Mouse (Mus musculus) regulatory T cell (primary cell): ENCODE measurements at regions not wholly inside any gene's neighbourhood (a gene's known extent, or its start where the extent isn't known, plus 50 kb on each side); places are given as distances from the start of the nearest gene placed in this dataset.

ENCODE experiments used
- in situ Hi-C: fragments of 300-600 bp; cut with MboI, MseI; formaldehyde crosslinking; loops from one replicate; pipeline ENCODE4 v1.15.1; 2025; ENCODE audit warnings: high pct_unique_total_duplicates

GRCm38 (mm10) chr15:5506848-5507544 is 263.0 kb upstream of the Ptger4 start:
- in situ Hi-C loops: no loop called here

GRCm38 (mm10) chr15:5507545-5507913 is 263.5 kb upstream of the Ptger4 start:
- in situ Hi-C loops: no loop called here

GRCm38 (mm10) chr15:5510056-5510455 is 266.1 kb upstream of the Ptger4 start:
- in situ Hi-C loops: loop anchor here (5.0 kb wide), 1 partner anchor 63 kb away; no protein-coding TSS in a partner anchor

- in situ Hi-C loops: loop anchor here (5.0 kb wide), 1 partner anchor 64 kb away; no protein-coding TSS in a partner anchor
Measured at GRCm38 (mm10) chr15:5511046-5511445, 267.1 kb upstream of the Ptger4 start.

- in situ Hi-C loops: loop anchor here (5.0 kb wide), 1 partner anchor 65 kb away; no protein-coding TSS in a partner anchor
Measured at GRCm38 (mm10) chr15:5512546-5512945, 268.6 kb upstream of the Ptger4 start.

GRCm38 (mm10) chr15:5513146-5513545 is 269.2 kb upstream of the Ptger4 start:
- in situ Hi-C loops: loop anchor here (5.0 kb wide), 1 partner anchor 66 kb away; no protein-coding TSS in a partner anchor

- in situ Hi-C loops: loop anchor here (5.0 kb wide), 1 partner anchor 67 kb away; no protein-coding TSS in a partner anchor
Measured at GRCm38 (mm10) chr15:5514217-5514616, 270.2 kb upstream of the Ptger4 start.

GRCm38 (mm10) chr15:5517244-5517966 is 273.4 kb upstream of the Ptger4 start:
- in situ Hi-C loops: loop anchor here (5.0 kb wide), 2 partner anchors 45 to 275 kb away; partner anchors contain the start of gene Ptger4

GRCm38 (mm10) chr15:5519552-5519951 is 275.6 kb upstream of the Ptger4 start:
- in situ Hi-C loops: loop anchor here (5.0 kb wide), 2 partner anchors 43 to 277 kb away; partner anchors contain the start of gene Ptger4

- in situ Hi-C loops: loop anchor here (5.0 kb wide), 2 partner anchors 42 to 278 kb away; partner anchors contain the start of gene Ptger4
Measured at GRCm38 (mm10) chr15:5519997-5520396, 276.0 kb upstream of the Ptger4 start.

- in situ Hi-C loops: no loop called here
Measured at GRCm38 (mm10) chr15:5528619-5529018, 284.6 kb upstream of the Ptger4 start.

- in situ Hi-C loops: no loop called here
Measured at GRCm38 (mm10) chr15:5533656-5534055, 289.7 kb upstream of the Ptger4 start.

- in situ Hi-C loops: no loop called here
Measured at GRCm38 (mm10) chr15:5537432-5537831, 293.4 kb upstream of the Ptger4 start.

GRCm38 (mm10) chr15:5539301-5539928 is 295.4 kb upstream of the Ptger4 start:
- in situ Hi-C loops: no loop called here

- in situ Hi-C loops: no loop called here
Measured at GRCm38 (mm10) chr15:5554526-5554925, 310.5 kb upstream of the Ptger4 start.

GRCm38 (mm10) chr15:5554926-5555325 is 310.9 kb upstream of the Ptger4 start:
- in situ Hi-C loops: loop anchor here (5.0 kb wide), 1 partner anchor 93 kb away; no protein-coding TSS in a partner anchor

GRCm38 (mm10) chr15:5555381-5556066 is 311.5 kb upstream of the Ptger4 start:
- in situ Hi-C loops: loop anchor here (5.0 kb wide), 1 partner anchor 93 kb away; no protein-coding TSS in a partner anchor

- in situ Hi-C loops: loop anchor here (5.0 kb wide), 1 partner anchor 44 kb away; no protein-coding TSS in a partner anchor
Measured at GRCm38 (mm10) chr15:5561783-5562182, 317.8 kb upstream of the Ptger4 start.

GRCm38 (mm10) chr15:5574366-5574765 is 330.4 kb upstream of the Ptger4 start:
- in situ Hi-C loops: no loop called here

GRCm38 (mm10) chr15:5579559-5579958 is 335.6 kb upstream of the Ptger4 start:
- in situ Hi-C loops: no loop called here

- in situ Hi-C loops: no loop called here
Measured at GRCm38 (mm10) chr15:5580416-5580815, 336.4 kb upstream of the Ptger4 start.
